ENCODE assay signal across 18 mouse cellular contexts in the genomic region with DNA sequence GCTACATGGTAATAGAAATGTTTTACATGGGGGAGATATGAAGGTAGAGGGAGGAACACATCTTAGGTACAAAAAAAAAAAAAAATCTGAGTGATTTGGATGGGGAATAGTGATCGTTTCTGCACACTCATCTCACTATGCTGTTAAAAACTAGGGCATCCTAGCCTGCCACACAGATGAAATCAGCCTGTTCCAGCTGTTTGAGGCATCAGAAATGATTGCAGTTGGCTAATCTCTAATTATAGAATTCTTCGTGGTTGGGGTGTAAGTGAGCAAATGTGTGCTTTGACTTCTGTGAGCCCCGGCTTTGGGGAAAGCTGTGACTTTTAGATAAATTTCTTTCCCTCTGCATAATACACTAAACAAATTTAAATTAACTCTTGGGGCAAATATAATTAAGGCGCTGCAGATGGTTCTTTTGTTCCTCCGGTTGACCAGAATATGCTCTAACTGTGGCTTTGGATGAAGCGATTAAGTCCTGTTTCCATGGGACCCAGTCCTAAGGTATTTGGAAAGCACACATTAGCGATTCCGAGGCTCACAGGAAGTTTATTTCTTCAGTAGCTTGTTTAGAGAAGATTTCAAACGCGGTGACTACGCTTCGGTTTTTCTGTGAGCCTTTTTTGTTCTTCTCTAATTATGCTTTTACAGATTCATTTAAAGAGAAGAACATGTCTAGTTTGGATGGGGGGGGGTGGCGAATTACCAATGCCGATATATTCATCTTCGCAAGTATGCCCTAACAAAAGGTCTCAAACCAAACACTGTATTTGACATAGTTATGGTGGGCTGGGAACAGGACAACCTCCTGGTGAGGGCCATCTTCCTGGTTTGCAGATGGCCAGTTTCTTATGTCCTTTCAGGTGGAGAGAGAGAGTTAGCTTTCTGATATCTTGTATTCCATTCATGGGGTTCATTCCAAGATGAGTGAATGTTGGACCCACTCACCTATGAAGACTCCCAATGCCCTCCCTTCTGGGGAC. TPM values are rescaled to one million over a fixed set of nuclear protein-coding genes. Genes with fewer than 3 reads are reported as not detected.
DNase-seq lines count a peak whose midpoint lies in the region; ATAC-seq and TF ChIP-seq lines count a peak whose summit lies in the region.
"Had no signal": no experiment of that assay in that cellular context is flagged by ENCODE, and none has a peak within 500 bp of the region (broad histone marks: within the 10 kb centered on the region; RNA-seq: fewer than 3 reads in every experiment).

No protein-coding gene starts in this region.

- TF ChIP-seq CTCF in layer of hippocampus, adult 2 months (conservative IDR thresholded peaks at IDR 0.05): no peak

- no peaks in the 10 kb centered on the region for H3K9me3 ChIP-seq in forebrain, embryonic 15.5 days
- H3K9me3 ChIP-seq in midbrain, embryonic 10.5 days (replicated peaks): no peaks in the 10 kb centered on the region
- no peaks in the 10 kb centered on the region for H3K9me3 ChIP-seq in neural tube, embryonic 15.5 days (replicated peaks)
- H3K9me3 ChIP-seq: heart, embryonic 13.5 days; kidney, embryonic 15.5 days had no signal

- H3K27ac ChIP-seq in layer of hippocampus, adult 2 months: peak overlapping the region; percentile 81
- peak overlapping the region; percentile 3; the same call in 1 of the 2 replicates for H3K27ac ChIP-seq in forebrain, embryonic 15.5 days (replicated peaks)
- peak overlapping the region; percentile 70 for H3K27ac ChIP-seq in midbrain, embryonic 10.5 days (replicated peaks)
- no peak overlapping the region for H3K27ac ChIP-seq in neural tube, embryonic 15.5 days (replicated peaks)
- H3K27ac ChIP-seq: heart, embryonic 13.5 days; kidney, embryonic 15.5 days; liver, embryonic 13.5 days; macrophage had no signal

- WGBS in forebrain, embryonic 15.5 days: 11% methylated on average over 15 of the region's 15 CpGs
- WGBS in midbrain, embryonic 10.5 days: 57% methylated on average over 15 of the region's 15 CpGs
- 30% methylated on average over 15 of the region's 15 CpGs for WGBS in neural tube, embryonic 15.5 days

- DNase-seq in layer of hippocampus, adult 2 months (ENCODE audit: low spot score in 2 of 2): no peak
- no peak for DNase-seq in layer of hippocampus, postnatal 14 days (ENCODE audit: low spot score in 2 of 2)
- peak; percentile 15 for DNase-seq in midbrain, embryonic 10.5 days (ENCODE audit: low spot score)
- DNase-seq in spleen, adult 12 weeks (ENCODE audit: low spot score): no peak
- no peak for DNase-seq in cerebellum, postnatal 14 days
- DNase-seq: gastrocnemius, postnatal 36 days; left cerebral cortex, postnatal 4 days; liver, embryonic 13.5 days; right cerebral cortex, postnatal 4 days; thymus, postnatal 4 days had no signal

- no peaks in the 10 kb centered on the region for H3K36me3 ChIP-seq in forebrain, embryonic 15.5 days
- H3K36me3 ChIP-seq in midbrain, embryonic 10.5 days: no peaks in the 10 kb centered on the region
- H3K36me3 ChIP-seq in neural tube, embryonic 15.5 days: no peaks in the 10 kb centered on the region
- H3K36me3 ChIP-seq: heart, embryonic 13.5 days; kidney, embryonic 15.5 days; liver, embryonic 13.5 days had no signal

- peaks cover 10% of the 10 kb centered on the region for H3K4me1 ChIP-seq in forebrain, embryonic 15.5 days
- H3K4me1 ChIP-seq in midbrain, embryonic 10.5 days: peaks cover 14% of the 10 kb centered on the region
- peaks cover 11% of the 10 kb centered on the region; the same call in 1 of the 2 replicates for H3K4me1 ChIP-seq in neural tube, embryonic 15.5 days
- H3K4me1 ChIP-seq: kidney, embryonic 15.5 days; liver, embryonic 13.5 days had no signal

- 0 out of 2 replicates have a peak, but pooled peaks have one; percentile 51 for ATAC-seq in forebrain, embryonic 15.5 days (replicated peaks)
- no peak for ATAC-seq in neural tube, embryonic 15.5 days (ENCODE audit: low FRiP score)
- no peak for ATAC-seq in activated CD4-positive, CD25-positive, alpha-beta regulatory T cell, adult 4 months

- peak overlapping the region; percentile 13; the same call in 1 of the 2 replicates for H3K4me3 ChIP-seq in layer of hippocampus, adult 2 months
- no peak overlapping the region for H3K4me3 ChIP-seq in forebrain, embryonic 15.5 days
- no peak overlapping the region for H3K4me3 ChIP-seq in midbrain, embryonic 10.5 days
- no peak overlapping the region for H3K4me3 ChIP-seq in neural tube, embryonic 15.5 days (replicated peaks)
- H3K4me3 ChIP-seq: erythroblast, embryonic 14.5 days; heart, embryonic 13.5 days; kidney, embryonic 15.5 days; liver, embryonic 13.5 days had no signal

- H3K4me2 ChIP-seq in forebrain, embryonic 15.5 days (replicated peaks): peak overlapping the region; percentile 16
- peak overlapping the region; percentile 15; the same call in 1 of the 2 replicates for H3K4me2 ChIP-seq in neural tube, embryonic 15.5 days
- H3K4me2 ChIP-seq: heart, embryonic 13.5 days; kidney, embryonic 15.5 days; liver, embryonic 13.5 days had no signal

- H3K27me3 ChIP-seq in forebrain, embryonic 15.5 days: no peaks in the 10 kb centered on the region
- no peaks in the 10 kb centered on the region for H3K27me3 ChIP-seq in midbrain, embryonic 10.5 days (ENCODE audit: low read depth, poor library complexity, severe bottlenecking)
- no peaks in the 10 kb centered on the region for H3K27me3 ChIP-seq in neural tube, embryonic 15.5 days (replicated peaks)
- H3K27me3 ChIP-seq: heart, embryonic 13.5 days; kidney, embryonic 15.5 days; liver, embryonic 13.5 days had no signal

- H3K9ac ChIP-seq in forebrain, embryonic 15.5 days (replicated peaks): no peak overlapping the region
- H3K9ac ChIP-seq in neural tube, embryonic 15.5 days (replicated peaks): no peak overlapping the region
- H3K9ac ChIP-seq: heart, embryonic 13.5 days; kidney, embryonic 15.5 days; liver, embryonic 13.5 days had no signal

RNA-seq across cellular contexts. Expression of gene Fam13c, which starts 20.7 kb away (rescaled TPM):
- total RNA-seq in layer of hippocampus, adult 2 months (2021): 10 to 100 TPM; 83.7 to 85.8 TPM
- 10 to 100 TPM; 70.0 to 73.6 TPM for total RNA-seq in layer of hippocampus, postnatal 14 days (2021)
- polyA plus RNA-seq in forebrain, embryonic 15.5 days (2015; fragmentation: Nextera tagmentation; extraction: Ambion mirVana): 26.3 and 26.7 TPM in 2 replicates
- 13.3 and 16.5 TPM in 2 replicates for polyA plus RNA-seq in midbrain, embryonic 10.5 days (2016; fragmentation: Nextera tagmentation; extraction: Ambion mirVana)
- polyA plus RNA-seq in neural tube, embryonic 15.5 days (2015; fragmentation: Nextera tagmentation; extraction: Ambion mirVana): 19.6 and 21.4 TPM in 2 replicates
- polyA plus RNA-seq in activated CD4-positive, CD25-positive, alpha-beta regulatory T cell, adult 4 months (2017; shearing (Covaris generic)): not detected
- total RNA-seq: MEL had no signal
- polyA plus RNA-seq: erythroblast, embryonic 14.5 days; macrophage had no signal

Comparison
In these comparisons a context has a peak if more than half of its experiments do, and no peak if none do; other contexts are left out.
1. RNA of gene Fam13c, which starts 20.7 kb away (polyA plus RNA-seq): 26.3 to 26.7 TPM in forebrain, embryonic 15.5 days, 19.6 to 21.4 TPM in neural tube, embryonic 15.5 days and 13.3 to 16.5 TPM in midbrain, embryonic 10.5 days; not detected in activated CD4-positive, CD25-positive, alpha-beta regulatory T cell, adult 4 months; every median in the first group is over 10 times any median in the second.